Mouse (Mus musculus) spleen, adult 2 months (tissue): Measurements from ENCODE around the gene Setd1b.

ENCODE experiments used
- CTCF ChIP-seq: fragments of 200-500 bp; IDR thresholded peaks from 2 replicates; pipeline ENCODE4 v1.5.1; 2011; ENCODE audit warnings: mild to moderate bottlenecking, inconsistent platforms; ENCODE audit not compliant: insufficient read depth, insufficient read length, insufficient replicate concordance; ENCODE audit errors: extremely low read depth
- POLR2A ChIP-seq: fragments of 200-500 bp; IDR thresholded peaks from 2 replicates; pipeline ENCODE4 v1.6.1; 2011; ENCODE audit warnings: low read depth, low read length, inconsistent platforms

DNA sequence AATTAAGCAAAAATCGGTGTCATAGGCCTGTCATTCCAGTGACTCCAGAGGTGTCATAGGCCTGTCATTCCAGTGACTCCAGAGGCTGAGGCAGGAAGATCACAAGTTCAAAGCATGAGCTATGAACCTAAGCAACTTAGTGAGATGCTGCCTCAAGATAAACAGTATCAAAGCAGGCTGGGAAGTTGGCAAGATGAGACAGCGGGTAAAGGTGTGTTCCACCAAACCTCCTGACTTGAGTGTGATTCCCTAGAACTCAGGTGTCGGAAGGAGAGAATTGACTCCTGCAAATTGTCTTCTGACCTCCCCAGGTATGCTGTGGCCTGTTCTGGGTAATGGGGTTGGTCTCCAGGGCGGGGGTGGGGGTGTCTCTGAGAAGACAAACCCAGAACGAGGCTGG, 27.3 kb downstream of the Setd1b start, which contains the start of gene Psmd9:
- TF ChIP-seq CTCF (no peak), POLR2A (no peak)
